Mouse (Mus musculus): Measurements from ENCODE around the gene Mlkl. TPM values are rescaled to one million over a fixed set of nuclear protein-coding genes. Genes with fewer than 3 reads are reported as not detected.

Mlkl gene
- 0.21 and 0.27 TPM in 2 replicates for polyA plus RNA-seq (2015; fragmentation: Nextera tagmentation; extraction: Ambion mirVana)

- H3K36me3 ChIP-seq (ENCODE audit: control insufficient read depth, insufficient read depth, low read length) = no peaks in the 10 kb centered on the region
- H3K9ac ChIP-seq (ENCODE audit: low read depth, low read length) = peak within 1 kb of the TSS; percentile 45
- no peaks in the 10 kb centered on the region for H3K9me3 ChIP-seq (replicated peaks; ENCODE audit: control insufficient read depth, low read length, poor library complexity, severe bottlenecking)
- H3K4me3 ChIP-seq (ENCODE audit: low read depth, low read length) = peak within 1 kb of the TSS; percentile 39
- 1% methylated on average over 29 of the region's 29 CpGs for WGBS
- H3K27me3 ChIP-seq (ENCODE audit: control insufficient read depth, insufficient read depth, low read depth, low read length) = peaks cover 5% of the 10 kb centered on the region
- ATAC-seq = no peak
- no peak within 1 kb of the TSS for H3K27ac ChIP-seq (ENCODE audit: low read length)
- H3K4me2 ChIP-seq (ENCODE audit: low read length) = peak within 1 kb of the TSS; percentile 69
- H3K4me1 ChIP-seq (ENCODE audit: control insufficient read depth, insufficient read depth, low read length) = peaks cover 9% of the 10 kb centered on the region
These were observed at the start of gene Mlkl for GRCm38 (mm10) chr8:111337890-111338347. TSS of gene Mlkl (minus strand) at chr8:111338177.

GRCm38 (mm10) chr8:111385915-111386314 lies 47.9 kb upstream of the Mlkl start:
- Histone ChIP-seq H3K36me3 (ENCODE audit: control insufficient read depth, insufficient read depth, low read length) (no peaks in the 10 kb centered on the region), H3K27me3 (ENCODE audit: control insufficient read depth, insufficient read depth, low read depth, low read length) (peaks cover 3% of the 10 kb centered on the region; the same call in 1 of the 2 replicates), H3K9ac (ENCODE audit: low read depth, low read length) (no peak overlapping the region), H3K9me3 (replicated peaks; ENCODE audit: control insufficient read depth, low read length, poor library complexity, severe bottlenecking) (no peaks in the 10 kb centered on the region), H3K4me1 (ENCODE audit: control insufficient read depth, insufficient read depth, low read length) (no peaks in the 10 kb centered on the region), H3K4me2 (ENCODE audit: low read length) (no peak overlapping the region), H3K27ac (ENCODE audit: low read length) (no peak overlapping the region), H3K4me3 (ENCODE audit: low read depth, low read length) (no peak overlapping the region)
- 72% methylated on average over 9 of the region's 9 CpGs for whole genome bisulfite sequencing
- no peak for ATAC-seq

DNA sequence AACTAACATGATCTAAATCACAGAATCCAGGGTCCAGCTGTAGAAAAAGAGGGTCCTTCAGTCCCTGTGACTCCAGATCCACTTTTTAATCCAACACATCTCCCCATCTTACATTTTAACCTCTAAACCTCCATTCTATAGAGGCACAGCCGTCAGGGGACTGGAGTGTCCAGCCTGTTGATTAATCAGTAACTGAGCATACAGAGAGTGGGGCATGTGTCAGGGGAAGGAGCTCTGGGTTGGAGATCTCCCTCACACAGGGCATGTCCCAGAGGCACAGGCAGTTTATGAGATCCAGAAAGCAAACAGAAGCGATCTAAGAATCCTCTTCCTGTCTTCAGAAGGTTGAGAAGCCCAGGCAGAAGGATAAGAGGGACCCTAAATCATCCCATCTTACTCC lies 46.7 kb upstream of the Mlkl start:
- no peak for ATAC-seq
- Histone ChIP-seq H3K4me2 (ENCODE audit: low read length) (no peak overlapping the region), H3K36me3 (ENCODE audit: control insufficient read depth, insufficient read depth, low read length) (no peaks in the 10 kb centered on the region), H3K9me3 (replicated peaks; ENCODE audit: control insufficient read depth, low read length, poor library complexity, severe bottlenecking) (no peaks in the 10 kb centered on the region), H3K4me1 (ENCODE audit: control insufficient read depth, insufficient read depth, low read length) (no peaks in the 10 kb centered on the region), H3K27ac (ENCODE audit: low read length) (no peak overlapping the region), H3K9ac (ENCODE audit: low read depth, low read length) (no peak overlapping the region), H3K27me3 (ENCODE audit: control insufficient read depth, insufficient read depth, low read depth, low read length) (no peaks in the 10 kb centered on the region), H3K4me3 (ENCODE audit: low read depth, low read length) (no peak overlapping the region)
- 54% methylated on average over 2 of the region's 2 CpGs for WGBS

DNA sequence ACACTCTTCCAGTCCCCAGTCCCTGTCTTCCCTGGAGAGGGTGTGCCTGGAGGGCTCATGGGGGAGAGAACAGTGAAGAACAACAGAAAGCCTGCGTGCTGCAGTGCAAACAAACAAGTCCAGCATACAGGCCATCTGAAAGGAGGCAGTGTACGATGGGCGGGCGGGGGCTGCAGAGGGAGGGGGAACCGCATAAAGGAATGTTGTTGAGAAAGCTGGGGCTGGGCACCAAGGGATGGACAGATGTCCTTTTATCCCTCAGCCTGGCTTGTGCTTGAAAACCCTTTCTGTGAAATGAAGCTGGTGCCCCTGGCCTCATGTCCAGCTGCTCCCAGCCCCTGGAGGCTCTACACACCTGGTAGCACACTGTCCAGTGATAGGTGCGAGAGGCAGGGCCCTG lies 37.2 kb upstream of the Mlkl start:
- no peak overlapping the region for H3K4me3 ChIP-seq (ENCODE audit: low read depth, low read length)
- no peaks in the 10 kb centered on the region for H3K9me3 ChIP-seq (replicated peaks; ENCODE audit: control insufficient read depth, low read length, poor library complexity, severe bottlenecking)
- WGBS = 48% methylated on average over 6 of the region's 6 CpGs
- H3K4me1 ChIP-seq (ENCODE audit: control insufficient read depth, insufficient read depth, low read length) = no peaks in the 10 kb centered on the region
- H3K9ac ChIP-seq (ENCODE audit: low read depth, low read length) = no peak overlapping the region
- no peak for ATAC-seq
- no peak overlapping the region for H3K4me2 ChIP-seq (ENCODE audit: low read length)
- no peaks in the 10 kb centered on the region for H3K36me3 ChIP-seq (ENCODE audit: control insufficient read depth, insufficient read depth, low read length)
- no peaks in the 10 kb centered on the region for H3K27me3 ChIP-seq (ENCODE audit: control insufficient read depth, insufficient read depth, low read depth, low read length)
- no peak overlapping the region for H3K27ac ChIP-seq (ENCODE audit: low read length)

- Histone ChIP-seq H3K4me1 (ENCODE audit: control insufficient read depth, insufficient read depth, low read length) (no peaks in the 10 kb centered on the region), H3K9me3 (replicated peaks; ENCODE audit: control insufficient read depth, low read length, poor library complexity, severe bottlenecking) (no peaks in the 10 kb centered on the region), H3K4me2 (ENCODE audit: low read length) (no peak overlapping the region), H3K36me3 (ENCODE audit: control insufficient read depth, insufficient read depth, low read length) (no peaks in the 10 kb centered on the region), H3K9ac (ENCODE audit: low read depth, low read length) (no peak overlapping the region), H3K4me3 (ENCODE audit: low read depth, low read length) (no peak overlapping the region), H3K27ac (ENCODE audit: low read length) (no peak overlapping the region), H3K27me3 (ENCODE audit: control insufficient read depth, insufficient read depth, low read depth, low read length) (no peaks in the 10 kb centered on the region)
- 93% methylated on average over 9 of the region's 9 CpGs for WGBS
- ATAC-seq = no peak
These were observed 31.7 kb upstream of the Mlkl start for GRCm38 (mm10) chr8:111369711-111370110.

GRCm38 (mm10) chr8:111367350-111367749 lies 29.4 kb upstream of the Mlkl start:
- Histone ChIP-seq H3K36me3 (ENCODE audit: control insufficient read depth, insufficient read depth, low read length) (no peaks in the 10 kb centered on the region), H3K27me3 (ENCODE audit: control insufficient read depth, insufficient read depth, low read depth, low read length) (no peaks in the 10 kb centered on the region), H3K4me3 (ENCODE audit: low read depth, low read length) (no peak overlapping the region), H3K9me3 (replicated peaks; ENCODE audit: control insufficient read depth, low read length, poor library complexity, severe bottlenecking) (no peaks in the 10 kb centered on the region), H3K9ac (ENCODE audit: low read depth, low read length) (no peak overlapping the region), H3K4me2 (ENCODE audit: low read length) (peak overlapping the region; percentile 25), H3K27ac (ENCODE audit: low read length) (no peak overlapping the region), H3K4me1 (ENCODE audit: control insufficient read depth, insufficient read depth, low read length) (no peaks in the 10 kb centered on the region)
- 78% methylated on average over 8 of the region's 8 CpGs for WGBS
- no peak for ATAC-seq

- Histone ChIP-seq H3K9ac (ENCODE audit: low read depth, low read length) (0 out of 2 replicates have a peak overlapping the region, but pooled peaks have one; percentile 20), H3K4me2 (ENCODE audit: low read length) (peak overlapping the region; percentile 25), H3K4me1 (ENCODE audit: control insufficient read depth, insufficient read depth, low read length) (no peaks in the 10 kb centered on the region), H3K27ac (ENCODE audit: low read length) (no peak overlapping the region), H3K27me3 (ENCODE audit: control insufficient read depth, insufficient read depth, low read depth, low read length) (no peaks in the 10 kb centered on the region), H3K36me3 (ENCODE audit: control insufficient read depth, insufficient read depth, low read length) (no peaks in the 10 kb centered on the region), H3K4me3 (ENCODE audit: low read depth, low read length) (no peak overlapping the region), H3K9me3 (replicated peaks; ENCODE audit: control insufficient read depth, low read length, poor library complexity, severe bottlenecking) (no peaks in the 10 kb centered on the region)
- 49% methylated on average over 14 of the region's 14 CpGs for WGBS
- ATAC-seq = no peak
These were observed 28.7 kb upstream of the Mlkl start for GRCm38 (mm10) chr8:111366610-111367234.

GRCm38 (mm10) chr8:111363489-111363888 lies 25.5 kb upstream of the Mlkl start:
- H3K9ac ChIP-seq (ENCODE audit: low read depth, low read length) = no peak overlapping the region
- H3K4me1 ChIP-seq (ENCODE audit: control insufficient read depth, insufficient read depth, low read length) = no peaks in the 10 kb centered on the region
- H3K36me3 ChIP-seq (ENCODE audit: control insufficient read depth, insufficient read depth, low read length) = no peaks in the 10 kb centered on the region
- H3K4me3 ChIP-seq (ENCODE audit: low read depth, low read length) = no peak overlapping the region
- WGBS = 76% methylated on average over 8 of the region's 8 CpGs
- no peak overlapping the region for H3K27ac ChIP-seq (ENCODE audit: low read length)
- no peak for ATAC-seq
- H3K4me2 ChIP-seq (ENCODE audit: low read length) = no peak overlapping the region
- H3K9me3 ChIP-seq (replicated peaks; ENCODE audit: control insufficient read depth, low read length, poor library complexity, severe bottlenecking) = no peaks in the 10 kb centered on the region
- no peaks in the 10 kb centered on the region for H3K27me3 ChIP-seq (ENCODE audit: control insufficient read depth, insufficient read depth, low read depth, low read length)

- no peak overlapping the region for H3K4me2 ChIP-seq (ENCODE audit: low read length)
- no peaks in the 10 kb centered on the region for H3K36me3 ChIP-seq (ENCODE audit: control insufficient read depth, insufficient read depth, low read length)
- no peak overlapping the region for H3K9ac ChIP-seq (ENCODE audit: low read depth, low read length)
- no peak overlapping the region for H3K27ac ChIP-seq (ENCODE audit: low read length)
- no peaks in the 10 kb centered on the region for H3K9me3 ChIP-seq (replicated peaks; ENCODE audit: control insufficient read depth, low read length, poor library complexity, severe bottlenecking)
- H3K4me1 ChIP-seq (ENCODE audit: control insufficient read depth, insufficient read depth, low read length) = no peaks in the 10 kb centered on the region
- H3K27me3 ChIP-seq (ENCODE audit: control insufficient read depth, insufficient read depth, low read depth, low read length) = no peaks in the 10 kb centered on the region
- 59% methylated on average over 7 of the region's 7 CpGs for WGBS
- H3K4me3 ChIP-seq (ENCODE audit: low read depth, low read length) = no peak overlapping the region
- no peak for ATAC-seq
These were observed 22.7 kb upstream of the Mlkl start for GRCm38 (mm10) chr8:111360579-111361209.

All from midbrain, embryonic 16.5 days (tissue).